Mouse (Mus musculus): ENCODE results near the gene Bpifb2.
"Not testable (repeated sequence)": the region's sequence is repeated elsewhere in the genome, so short reads cannot be mapped to it uniquely, and the experiment has no call there.

Gene Bpifb2

DNA sequence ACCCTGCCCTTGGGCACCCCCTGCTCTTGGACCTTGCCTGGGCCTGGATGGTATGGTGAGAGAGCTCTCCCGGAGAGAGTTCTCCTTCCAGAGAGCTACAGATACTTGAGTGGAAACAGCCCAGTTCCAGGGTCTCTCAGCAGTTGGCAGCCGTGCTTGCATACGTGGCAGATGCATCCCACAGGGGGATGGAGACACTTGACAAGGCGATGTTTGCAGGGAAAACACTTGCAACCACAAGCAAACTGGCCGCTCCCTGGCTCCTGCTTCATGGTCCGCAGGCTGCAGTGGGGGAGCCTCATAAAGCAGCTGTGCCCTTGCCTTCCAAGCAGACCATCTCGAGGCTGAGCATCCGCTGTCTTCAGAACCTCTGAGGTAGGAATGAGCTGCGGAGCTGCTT is at the start of gene Bpifb2:
Gene Bpifb2 (plus strand): TSS at position 301 of the 400 bp plus-strand sequence.
- DNase-seq (ENCODE audit: low spot score in 2 of 2): no peak

DNA sequence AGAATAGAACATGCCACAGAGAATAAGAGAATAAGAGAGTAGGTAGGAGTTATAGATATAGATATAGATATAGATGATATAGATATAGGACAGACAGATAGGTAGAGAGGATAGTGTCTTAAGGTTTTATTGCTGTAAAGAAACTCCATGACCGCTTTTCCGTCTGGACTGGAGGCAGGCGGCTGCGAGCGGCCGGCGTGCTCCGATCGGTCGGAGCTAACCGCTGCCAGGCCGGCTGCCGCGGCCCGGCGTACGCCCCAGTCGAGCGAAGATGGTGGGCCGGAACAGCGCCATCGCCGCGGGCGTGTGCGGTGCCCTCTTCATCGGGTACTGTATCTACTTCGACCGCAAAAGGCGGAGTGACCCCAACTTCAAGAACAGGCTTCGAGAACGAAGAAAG is 48.9 kb upstream of the Bpifb2 start:
- not testable (repeated sequence) for DNase-seq (ENCODE audit: low spot score in 2 of 2)

DNA sequence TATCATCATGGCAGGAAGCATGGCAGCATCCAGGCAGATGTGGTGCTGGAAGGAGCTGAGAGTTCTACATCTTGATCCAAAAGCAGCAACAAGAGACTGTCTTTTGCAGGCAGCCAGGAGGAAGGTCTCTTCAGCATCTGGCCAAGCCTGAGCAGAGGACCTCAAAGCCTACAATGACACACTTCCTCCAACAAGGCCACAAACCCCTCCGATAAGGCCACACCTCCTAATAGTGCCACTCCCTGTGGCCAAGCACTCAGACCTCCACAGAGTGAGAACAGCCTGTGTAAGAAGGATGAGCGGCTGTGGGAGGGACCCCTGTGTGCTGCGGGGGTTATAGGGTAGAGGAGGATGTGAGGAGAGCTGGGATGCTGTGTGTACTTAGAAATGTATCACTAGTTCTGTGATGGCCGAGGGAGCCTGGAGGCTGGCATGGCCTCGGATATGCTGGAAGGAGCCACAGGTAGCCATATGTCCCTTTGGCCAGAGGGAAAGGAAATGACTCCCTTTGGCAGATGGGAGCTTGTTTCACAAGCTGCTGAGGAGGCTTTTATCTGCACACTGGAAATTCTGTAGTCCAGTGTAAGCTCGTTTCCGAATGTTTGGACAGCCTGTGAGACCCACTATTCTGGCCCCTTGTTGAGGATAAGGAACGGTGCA is 47.5 kb upstream of the Bpifb2 start:
- DNase-seq (ENCODE audit: low spot score in 2 of 2): no peak

DNA sequence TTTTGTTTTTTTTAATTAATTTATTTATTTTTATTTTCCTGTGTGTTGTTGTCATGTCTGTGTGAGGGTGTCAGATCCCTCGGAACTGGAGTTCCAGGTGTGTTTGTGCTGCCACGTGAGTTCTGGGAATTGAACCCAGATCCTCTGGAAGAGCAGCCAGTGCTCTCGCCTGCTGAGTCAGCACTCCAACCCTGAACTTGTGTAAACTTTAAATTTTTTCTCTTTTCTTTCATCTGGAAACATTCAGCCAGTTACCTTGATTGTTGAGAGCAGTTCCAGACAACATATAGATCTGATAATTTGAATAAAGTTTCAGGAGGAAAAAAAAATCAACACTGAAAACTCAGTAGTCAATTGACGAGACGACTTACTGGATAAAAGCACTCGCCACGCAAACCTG is 46.1 kb upstream of the Bpifb2 start:
- no peak for DNase-seq (ENCODE audit: low spot score in 2 of 2)

DNA sequence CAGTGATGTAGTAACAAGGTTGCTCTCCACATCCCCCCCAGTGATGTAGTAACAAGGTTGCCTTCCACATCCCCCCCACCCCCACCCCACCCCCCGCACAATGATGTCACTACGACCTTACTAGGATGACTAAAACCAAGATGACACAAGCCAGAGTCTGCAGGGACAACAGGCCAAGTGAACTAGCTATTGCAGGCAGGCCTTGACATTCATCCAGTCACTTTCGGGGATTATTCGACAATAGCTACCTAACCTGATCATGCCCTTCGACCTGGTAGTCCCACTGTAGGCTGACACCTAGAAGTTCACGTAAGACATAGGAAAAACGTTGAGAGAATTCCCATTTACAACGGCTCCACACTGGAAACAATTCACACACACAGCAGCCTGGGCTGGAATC is 41.6 kb upstream of the Bpifb2 start:
- DNase-seq (ENCODE audit: low spot score in 2 of 2): no peak

DNA sequence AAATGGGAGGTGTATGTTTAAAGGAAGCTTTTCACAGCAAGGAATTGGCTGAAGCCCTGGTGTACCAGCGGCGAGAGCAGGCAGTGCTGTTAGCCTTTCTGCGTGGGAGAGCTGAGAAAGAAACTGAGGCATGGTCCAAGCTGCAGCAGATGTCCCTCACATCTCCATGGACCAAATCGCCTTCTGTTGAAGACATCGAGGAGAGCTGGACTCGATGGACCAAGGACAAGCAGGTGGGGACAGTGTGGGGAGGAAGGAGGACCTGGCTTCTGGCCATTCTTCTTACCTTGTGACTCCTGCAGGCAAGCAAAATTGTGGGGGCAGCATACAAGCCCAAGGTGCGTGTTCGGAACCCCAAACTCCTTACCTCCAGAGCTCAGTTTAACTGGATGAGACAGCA is 32.0 kb upstream of the Bpifb2 start:
- no peak for DNase-seq (ENCODE audit: low spot score in 2 of 2)

DNA sequence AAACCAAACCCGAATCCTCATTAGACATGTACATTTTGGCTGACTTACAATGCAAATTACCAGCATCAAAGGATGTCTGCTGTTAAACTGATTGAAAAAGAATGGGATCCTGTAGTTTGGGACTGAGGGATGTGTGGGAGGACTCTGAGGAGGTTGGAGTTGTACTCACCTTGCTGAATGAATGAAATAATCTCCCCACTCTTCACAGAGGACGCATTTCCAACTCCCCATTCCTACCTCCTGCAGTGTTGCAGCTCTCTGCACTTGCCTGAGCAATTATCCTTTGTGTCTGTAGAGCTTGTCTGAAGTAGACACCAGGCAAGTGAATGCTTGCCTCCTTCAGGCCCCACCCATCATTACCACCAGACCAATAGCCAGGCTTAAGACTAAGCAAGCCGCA is 26.5 kb upstream of the Bpifb2 start:
- no peak for DNase-seq (ENCODE audit: low spot score in 2 of 2)

DNA sequence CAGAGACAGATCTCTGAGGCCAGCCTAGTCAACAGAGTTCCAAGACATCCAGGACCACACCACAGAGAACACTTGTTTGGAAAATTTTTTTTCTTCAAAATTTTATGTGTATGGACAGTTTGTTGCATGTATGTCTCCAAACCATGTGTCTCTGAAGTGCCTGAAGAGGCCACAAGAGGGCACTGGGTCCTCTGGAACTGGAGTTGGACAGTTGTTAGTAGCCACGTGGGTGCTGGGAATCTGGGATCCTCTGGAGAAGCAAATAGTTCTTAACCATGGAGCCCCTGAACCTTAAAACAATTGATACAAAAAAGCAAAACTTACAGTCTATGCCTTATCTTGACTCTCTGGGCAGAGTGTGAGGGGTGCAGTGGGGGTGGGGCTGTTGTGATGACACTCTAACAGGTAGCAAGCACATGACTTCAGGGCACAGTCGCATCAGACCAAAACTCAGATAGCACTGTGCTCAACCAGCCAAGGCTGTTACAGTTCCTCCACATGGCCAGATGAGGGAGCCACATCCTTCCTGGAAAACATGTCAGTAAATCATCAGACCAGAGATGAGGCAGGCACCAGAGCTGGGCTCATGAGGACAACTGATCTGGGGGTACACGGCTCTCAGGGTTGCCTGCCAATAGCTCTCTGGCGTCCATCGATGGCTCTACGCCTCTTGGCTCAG is 24.4 kb upstream of the Bpifb2 start:
- DNase-seq (ENCODE audit: low spot score in 2 of 2): no peak

DNA sequence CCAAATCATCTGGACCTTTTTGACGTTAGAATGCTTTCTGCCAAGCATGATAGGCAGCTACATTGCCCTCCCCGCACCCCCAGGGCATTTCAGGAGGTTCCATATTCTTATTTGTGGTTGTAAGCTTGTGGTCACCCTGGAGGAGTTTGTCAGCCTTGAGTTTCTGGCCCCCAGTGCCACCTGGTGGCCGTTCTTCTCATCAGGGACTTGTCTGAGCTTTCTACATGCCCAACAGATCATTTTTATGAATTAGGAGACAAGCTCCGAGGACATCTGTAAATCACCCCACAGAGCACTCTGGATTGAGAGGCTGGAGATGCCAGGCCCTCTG is 23.9 kb upstream of the Bpifb2 start:
- peak; percentile 15 to 43 for DNase-seq (ENCODE audit: low spot score in 2 of 2)

DNA sequence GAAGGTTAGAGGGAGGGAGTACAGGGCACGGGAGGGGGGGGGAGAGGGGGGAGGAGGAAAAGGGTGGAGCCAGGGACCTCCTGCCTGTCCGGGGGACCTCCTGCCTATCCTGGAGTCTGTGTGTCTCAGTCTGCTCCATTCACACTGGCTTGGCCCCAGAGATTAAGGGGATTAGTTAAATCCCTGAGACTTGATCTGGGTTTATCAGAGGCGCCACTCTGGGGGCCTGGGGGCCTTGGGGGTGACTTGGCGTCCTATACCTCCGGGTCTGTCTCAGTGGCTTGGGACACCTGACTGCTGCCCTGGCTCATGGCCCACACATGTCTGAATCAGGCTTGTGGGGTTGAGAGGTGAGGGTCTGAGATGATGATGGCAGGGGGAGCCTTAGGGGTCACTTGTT is 21.3 kb upstream of the Bpifb2 start:
- DNase-seq (ENCODE audit: low spot score in 2 of 2): no peak

DNA sequence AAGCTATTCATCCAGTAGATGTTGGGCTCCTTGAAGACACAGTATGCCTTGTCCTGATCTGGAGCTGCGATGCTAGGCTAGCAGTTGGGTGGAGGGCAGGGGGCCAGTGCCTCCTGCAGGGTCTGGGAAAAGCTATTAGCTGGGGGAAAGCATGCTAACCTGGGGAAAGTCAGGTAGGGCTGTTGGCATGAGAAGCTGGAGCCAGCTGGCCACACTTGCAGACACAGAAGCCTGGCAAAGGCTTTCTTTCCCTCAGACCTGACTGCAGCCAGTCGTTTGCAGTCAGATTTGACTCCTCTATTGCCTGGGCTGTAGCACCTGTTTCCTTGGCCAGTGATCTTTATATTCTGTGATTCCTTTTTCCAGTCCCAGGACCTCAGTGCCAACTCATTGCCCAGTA is 15.3 kb upstream of the Bpifb2 start:
- DNase-seq (ENCODE audit: low spot score in 2 of 2): no peak

DNA sequence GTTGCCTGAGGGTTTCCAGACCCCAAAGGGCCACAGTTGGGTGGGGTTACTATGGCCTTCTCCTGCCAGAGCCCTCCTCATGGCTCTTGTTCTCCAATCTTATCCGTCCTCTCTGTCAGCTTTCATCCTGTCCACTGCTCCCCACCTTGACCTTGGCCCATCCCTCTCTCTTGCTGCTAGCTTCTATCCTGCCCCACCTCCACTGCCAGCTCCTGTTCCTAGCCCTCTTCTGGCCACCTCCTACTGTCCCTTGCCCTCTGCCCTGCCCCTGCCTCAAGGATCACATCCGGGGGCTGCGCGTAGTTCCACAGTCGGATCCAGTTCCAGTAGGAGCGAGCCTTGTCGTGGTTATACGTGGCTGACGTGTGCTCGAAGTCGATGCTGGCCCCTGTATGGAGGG is 14.5 kb upstream of the Bpifb2 start:
- no peak for DNase-seq (ENCODE audit: low spot score in 2 of 2)

DNA sequence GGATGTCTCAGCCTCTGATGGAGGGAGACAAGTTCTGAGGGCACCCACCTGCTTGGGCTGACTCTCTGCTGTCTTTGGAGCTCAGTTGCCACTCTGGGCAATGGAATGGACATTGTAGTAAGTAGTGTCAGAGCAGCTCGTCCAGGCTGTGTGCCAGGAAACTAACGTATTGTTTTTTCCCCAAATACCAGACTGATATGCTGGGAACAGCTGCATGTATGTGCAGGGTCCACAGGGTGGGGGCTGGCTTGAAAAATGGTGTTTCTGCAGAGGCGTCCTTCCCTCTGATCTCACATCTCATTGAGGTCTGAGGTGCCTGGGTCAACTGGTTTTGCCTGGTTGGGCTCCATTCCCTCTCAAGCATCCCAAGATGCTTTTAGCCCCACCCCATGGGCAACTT is 14.1 kb upstream of the Bpifb2 start:
- no peak for DNase-seq (ENCODE audit: low spot score in 2 of 2)

DNA sequence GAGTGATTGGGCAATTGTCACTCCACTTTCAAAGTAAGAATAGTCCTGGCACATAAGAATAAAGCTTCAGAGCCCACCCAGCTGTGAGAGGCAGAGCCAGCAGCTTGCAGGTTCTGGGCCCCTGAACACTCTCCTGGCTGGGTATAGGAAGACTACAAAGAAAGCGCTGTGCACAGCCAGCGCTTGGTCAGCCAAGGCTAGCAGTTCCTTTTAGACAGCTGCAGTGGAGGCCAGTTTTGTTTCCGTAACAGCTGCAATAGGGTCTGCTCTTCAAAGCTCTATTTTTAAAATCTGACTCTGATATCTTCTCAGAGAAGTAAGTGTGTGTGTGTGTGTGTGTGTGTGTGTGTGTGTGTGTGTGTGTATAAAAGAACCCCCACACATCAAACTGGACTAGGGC is 12.9 kb upstream of the Bpifb2 start:
- DNase-seq (ENCODE audit: low spot score in 2 of 2): no peak

DNA sequence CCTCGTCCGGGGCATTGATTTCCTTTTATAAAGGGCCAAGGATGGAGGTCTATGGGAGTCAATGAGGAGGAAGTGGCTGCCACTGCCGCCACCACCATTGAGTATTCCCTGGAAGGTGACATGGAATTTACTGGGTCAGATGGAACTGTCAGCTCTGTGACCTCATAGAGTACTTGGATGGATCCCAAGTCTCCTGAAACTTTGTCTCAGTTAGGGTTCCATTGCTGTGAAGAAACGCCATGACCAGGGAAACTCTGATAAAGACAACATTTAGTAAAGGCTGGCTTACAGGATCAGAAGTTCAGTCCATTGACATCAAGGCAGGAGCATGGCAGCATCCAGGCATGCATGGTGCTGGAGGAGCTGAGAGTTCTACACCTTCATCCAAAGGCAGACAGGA is 3.9 kb upstream of the Bpifb2 start, which contains the start of gene Sun5:
Gene Sun5 (minus strand): TSS at position 101 of the 400 bp plus-strand sequence.
- DNase-seq (ENCODE audit: low spot score in 2 of 2): no peak

DNA sequence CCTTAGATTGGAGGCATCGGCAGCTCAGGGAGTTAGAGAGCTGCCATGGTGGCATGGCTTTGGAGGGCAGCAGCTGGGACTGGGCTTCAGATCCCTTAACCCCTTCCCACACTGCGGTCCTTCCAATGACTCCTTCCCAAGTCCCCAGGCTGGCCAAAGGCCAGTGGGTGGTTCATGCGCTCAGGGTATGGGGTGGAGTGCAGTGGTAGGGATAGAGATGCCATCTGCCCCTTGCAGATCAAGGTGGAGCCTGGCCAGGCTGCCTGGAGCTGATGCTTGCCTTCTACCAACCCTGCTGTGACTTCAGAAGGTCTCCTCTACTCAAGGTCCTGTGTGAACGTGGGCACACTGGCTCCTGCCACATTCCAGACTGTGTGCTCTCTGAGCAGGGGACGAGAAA is 24.3 kb downstream of the Bpifb2 start:
- DNase-seq (ENCODE audit: low spot score in 2 of 2): no peak

DNA sequence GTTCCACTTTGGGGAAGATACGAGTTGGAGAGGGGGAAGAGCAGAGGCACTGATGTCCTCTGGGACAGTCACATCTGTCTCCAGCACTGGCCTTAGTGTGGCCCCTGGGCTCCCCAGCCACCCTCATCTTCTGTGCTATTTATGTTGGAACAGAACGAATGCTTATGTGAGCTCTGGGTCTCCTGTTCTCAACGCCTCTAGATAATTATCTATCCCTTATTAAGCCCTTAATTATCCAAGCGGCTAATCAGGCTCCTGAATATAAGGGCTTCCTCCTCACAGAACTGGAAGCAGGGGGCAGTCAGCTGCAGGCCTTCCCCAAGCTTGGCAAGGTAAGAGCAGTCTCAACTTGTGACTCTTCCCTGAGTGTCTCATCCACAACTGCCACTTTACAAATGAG is 25.2 kb downstream of the Bpifb2 start, which contains the start of gene Bpifb6:
Gene Bpifb6 (plus strand): TSS at position 301 of the 400 bp plus-strand sequence.
- no peak for DNase-seq (ENCODE audit: low spot score in 2 of 2)

DNA sequence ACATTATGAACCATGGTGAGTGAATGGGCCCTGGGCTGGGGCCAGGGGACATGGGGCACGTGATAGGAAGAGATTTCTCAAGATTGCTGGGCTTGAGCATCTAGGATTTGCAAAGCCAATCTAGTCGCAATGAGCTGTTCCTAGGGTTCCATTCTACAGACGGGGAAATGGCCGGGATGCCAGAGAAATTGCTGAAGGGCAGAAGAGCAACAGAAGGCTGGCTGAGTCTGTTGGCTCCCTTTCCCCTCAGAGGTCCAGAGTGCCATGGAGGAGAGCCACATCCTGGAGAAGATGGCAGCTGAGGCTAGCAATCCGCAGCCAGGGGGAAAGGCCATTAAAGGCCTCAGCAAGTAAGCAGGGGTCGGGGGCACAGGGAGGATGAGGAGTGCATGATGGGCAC is 27.9 kb downstream of the Bpifb2 start:
- DNase-seq (ENCODE audit: low spot score in 2 of 2): no peak

DNA sequence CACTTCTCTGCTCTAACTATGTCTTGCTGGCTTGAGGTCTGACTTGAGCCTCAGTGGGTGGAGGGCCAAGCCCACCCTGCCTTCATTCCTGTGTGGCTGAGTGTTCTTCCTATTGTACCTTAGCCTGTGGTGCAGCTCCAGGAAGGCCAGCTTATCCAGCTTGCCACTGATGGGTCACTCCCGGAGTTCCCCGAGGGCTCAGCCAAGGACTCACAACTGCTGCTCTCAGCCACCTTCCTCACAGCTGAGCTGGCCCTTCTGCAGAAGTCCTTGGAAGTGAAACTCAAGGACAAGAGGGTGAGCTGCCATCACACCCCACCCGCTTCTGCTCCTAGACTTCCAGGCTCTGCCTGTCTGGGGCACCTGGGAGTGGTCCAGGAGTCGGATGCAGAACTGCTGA is 31.8 kb downstream of the Bpifb2 start:
- no peak for DNase-seq (ENCODE audit: low spot score in 2 of 2)

DNA sequence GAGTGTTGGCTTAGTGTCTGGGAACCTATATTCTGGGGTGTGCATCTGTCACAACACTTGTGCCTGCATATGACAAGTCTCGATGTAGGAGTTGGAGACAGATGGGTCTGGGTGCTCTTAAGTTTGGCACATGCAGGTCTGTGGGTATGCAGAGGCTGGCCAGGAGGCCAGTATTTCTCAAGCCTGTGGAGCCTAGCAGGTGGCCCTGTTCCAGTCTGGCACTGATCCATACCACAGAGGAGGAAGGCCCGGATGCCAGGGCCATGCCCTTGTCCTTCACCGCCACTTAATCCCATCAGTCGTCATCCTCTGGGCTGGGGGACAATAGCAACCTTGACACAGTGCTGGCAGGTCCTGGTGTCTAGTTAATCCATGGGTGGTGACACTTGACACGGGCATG is 39.3 kb downstream of the Bpifb2 start:
- peak in 1 of 2 experiments; percentile 23 for DNase-seq (ENCODE audit: low spot score in 2 of 2)

DNA sequence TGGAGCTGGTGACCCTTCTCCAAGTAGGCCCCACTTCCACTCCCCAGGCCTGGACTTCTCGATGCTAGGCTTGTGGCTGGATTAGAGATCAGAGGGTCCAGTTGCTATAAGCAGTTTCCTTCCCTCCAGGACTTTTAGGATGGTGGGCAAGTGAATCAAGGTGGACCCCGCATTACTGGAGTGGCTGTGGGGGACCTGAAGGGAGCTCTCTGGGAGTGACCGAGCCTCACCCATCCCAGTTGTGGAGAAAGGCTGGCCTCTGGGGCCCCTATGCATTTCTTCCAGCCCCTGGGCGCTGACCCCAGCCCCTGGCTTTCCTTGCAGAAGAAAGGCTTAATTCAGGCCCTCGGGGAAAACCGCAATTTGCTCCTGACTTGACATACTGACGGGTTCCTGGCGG is 43.1 kb downstream of the Bpifb2 start, which contains the start of gene Bpifb3:
Gene Bpifb3 (plus strand): TSS at position 301 of the 400 bp plus-strand sequence.
- no peak for DNase-seq (ENCODE audit: low spot score in 2 of 2)

DNA sequence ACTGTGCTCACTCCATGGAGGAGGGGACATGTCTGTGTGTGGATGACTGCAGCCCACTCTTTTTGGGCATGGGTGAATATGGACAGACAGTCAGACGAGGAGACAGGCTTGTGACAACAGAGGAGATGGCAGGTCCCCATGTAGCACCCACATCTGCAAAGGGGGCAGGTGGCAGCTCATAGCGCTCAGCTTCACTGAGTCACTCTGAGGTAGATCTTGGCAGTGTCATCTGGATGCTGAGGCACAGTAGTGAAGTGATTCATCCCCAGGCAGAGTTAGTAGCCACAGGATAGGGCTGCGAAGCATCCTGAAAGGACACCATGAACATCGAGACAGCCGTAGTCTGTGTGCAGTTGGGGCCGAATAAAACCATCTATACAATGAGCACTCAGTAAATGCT is 46.4 kb downstream of the Bpifb2 start:
- DNase-seq (ENCODE audit: low spot score in 2 of 2): no peak

DNA sequence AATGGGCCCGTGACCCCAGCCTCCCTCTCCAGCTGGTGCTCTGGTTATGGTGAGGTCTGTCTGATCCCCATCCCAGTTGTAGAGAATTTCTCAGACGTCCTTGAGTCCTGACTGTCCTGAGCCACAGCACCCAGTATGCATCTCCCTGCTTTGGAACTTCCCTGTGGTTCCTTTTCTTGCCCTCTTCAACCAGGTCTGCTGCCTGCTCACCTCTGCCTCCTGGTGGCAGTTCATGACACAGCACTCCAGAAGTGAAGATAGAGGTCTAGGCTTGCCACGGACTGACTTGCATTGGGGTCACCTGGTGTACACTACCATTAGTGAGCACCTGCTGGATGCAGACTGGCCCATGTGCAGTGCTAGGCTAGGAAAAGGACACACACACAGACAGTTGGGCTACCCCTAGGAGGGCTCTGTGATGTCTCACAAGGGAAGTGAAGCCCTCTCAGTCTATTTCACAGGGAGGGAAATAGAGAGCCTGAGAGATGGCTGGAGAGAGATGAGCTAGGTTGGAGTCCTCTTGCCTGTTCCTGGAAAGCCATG is 55.1 kb downstream of the Bpifb2 start:
- peak in 1 of 2 experiments; percentile 38 for DNase-seq (ENCODE audit: low spot score in 2 of 2)
